Mouse (Mus musculus) thymus, adult 2 months (tissue): Measurements from ENCODE around the gene Mrpl12. TPM values are rescaled to one million over a fixed set of nuclear protein-coding genes. Genes with fewer than 3 reads are reported as not detected.
A peak's percentile ranks its signal among the peaks of the same experiment; 100 is the strongest.

Experiments used
- DNase-seq: peaks from one replicate; pipeline ENCODE4 v3.0.0; 2021
- H3K27ac ChIP-seq: fragments of 200-500 bp; 2 replicates; pipeline ENCODE4 v1.5.1; 2012; ENCODE audit warnings: low read length, control low read depth; ENCODE audit not compliant: control insufficient read depth, insufficient read depth
- H3K27me3 ChIP-seq: fragments of 200-500 bp; 2 replicates; pipeline ENCODE4 v1.6.1; 2012; ENCODE audit warnings: mild to moderate bottlenecking, low read length, moderate library complexity, mixed read lengths; ENCODE audit not compliant: control insufficient read depth, insufficient read depth
- H3K36me3 ChIP-seq: fragments of 200-500 bp; 2 replicates; pipeline ENCODE4 v1.6.1; 2012; ENCODE audit warnings: mild to moderate bottlenecking, low read length, moderate library complexity; ENCODE audit not compliant: control insufficient read depth, insufficient read depth
- H3K4me1 ChIP-seq: fragments of 200-500 bp; replicated peaks from 2 replicates; pipeline ENCODE4 v1.6.1; 2012; ENCODE audit warnings: low read length; ENCODE audit not compliant: control insufficient read depth, insufficient read depth
- H3K4me3 ChIP-seq: fragments of 200-500 bp; 2 replicates; pipeline ENCODE4 v1.5.1; 2012; ENCODE audit warnings: mild to moderate bottlenecking, low read length, control low read depth, moderate library complexity; ENCODE audit not compliant: control insufficient read depth, insufficient read depth
- CTCF ChIP-seq: fragments of 200-500 bp; IDR thresholded peaks from 2 replicates; pipeline ENCODE4 v1.5.1; 2012; ENCODE audit warnings: mild to moderate bottlenecking, control low read depth, low read length, moderate library complexity, borderline replicate concordance; ENCODE audit not compliant: control insufficient read depth, poor library complexity, insufficient read depth; ENCODE audit errors: extremely low read depth
- POLR2A ChIP-seq: fragments of 200-500 bp; IDR thresholded peaks from 2 replicates; pipeline ENCODE4 v1.6.1; 2012; ENCODE audit warnings: mild to moderate bottlenecking, low read length, control low read depth, moderate library complexity; ENCODE audit not compliant: control insufficient read depth, poor library complexity, insufficient read depth; ENCODE audit errors: extremely low read depth
- WGBS: fragments of 180-500 bp; shearing (Covaris S2); methylation state at CpG from one replicate; pipeline ENCODE4 v1.1.7; 2018; 5-methylcytosine and 5-hydroxymethylcytosine counted together
- polyA plus RNA-seq: library from polyadenylated mRNA; depleted of rRNA; stranded (reverse); fragments of >200 nt; gene quantifications from 2 replicates; pipeline ENCODE4 v1.2.3, GENCODE M21; 2012

Mrpl12 gene
- polyA plus RNA-seq, 1 experiment = 92.3 TPM

- peaks cover 14% of the 10 kb centered on the region for H3K36me3 ChIP-seq
- no peak for DNase-seq
- peaks cover 9% of the 10 kb centered on the region for H3K4me1 ChIP-seq
- no peak for TF ChIP-seq POLR2A
- no peak for TF ChIP-seq CTCF
- under 1% methylated on average over 33 of the region's 33 CpGs for WGBS
- H3K27ac ChIP-seq = no peak overlapping the region
- no peaks in the 10 kb centered on the region for H3K27me3 ChIP-seq
- peak overlapping the region; percentile 70 for H3K4me3 ChIP-seq
Observed at GRCm38 (mm10) chr11:120467736-120468092, 16.7 kb upstream of the Mrpl12 start.

- DNase-seq = no peak
- H3K4me1 ChIP-seq = peaks cover 2% of the 10 kb centered on the region; the same call in 1 of the 2 replicates
- TF ChIP-seq CTCF (no peak), POLR2A (no peak)
- H3K27ac ChIP-seq = no peak overlapping the region
- WGBS = 97% methylated on average over 6 of the region's 6 CpGs
- no peak overlapping the region for H3K4me3 ChIP-seq
- peaks cover 36% of the 10 kb centered on the region for H3K36me3 ChIP-seq
- H3K27me3 ChIP-seq = no peaks in the 10 kb centered on the region
Observed at GRCm38 (mm10) chr11:120472052-120472451, 12.4 kb upstream of the Mrpl12 start.

GRCm38 (mm10) chr11:120483448-120483934 is 922 bp upstream of the Mrpl12 start:
- WGBS = 93% methylated on average over 7 of the region's 7 CpGs
- DNase-seq = no peak
- Histone ChIP-seq H3K27ac (no peak overlapping the region; the same call in 1 of the 2 replicates), H3K4me3 (no peak overlapping the region), H3K27me3 (no peaks in the 10 kb centered on the region), H3K36me3 (peaks cover 26% of the 10 kb centered on the region), H3K4me1 (peaks cover 14% of the 10 kb centered on the region)
- TF ChIP-seq POLR2A (no peak), CTCF (no peak)

- 12% methylated on average over 10 of the region's 10 CpGs for WGBS
- H3K4me1 ChIP-seq = peaks cover 14% of the 10 kb centered on the region
- TF ChIP-seq CTCF (no peak), POLR2A (no peak)
- no peaks in the 10 kb centered on the region for H3K27me3 ChIP-seq
- no peak overlapping the region for H3K27ac ChIP-seq
- H3K36me3 ChIP-seq = peaks cover 10% of the 10 kb centered on the region; the same call in 1 of the 2 replicates
- DNase-seq = no peak
- peak overlapping the region; percentile 82 for H3K4me3 ChIP-seq
Observed at GRCm38 (mm10) chr11:120485251-120485650, 838 bp downstream of the Mrpl12 start.

- Histone ChIP-seq H3K27me3 (no peaks in the 10 kb centered on the region), H3K36me3 (peaks cover 6% of the 10 kb centered on the region; the same call in 1 of the 2 replicates), H3K4me1 (peaks cover 32% of the 10 kb centered on the region), H3K27ac (no peak overlapping the region), H3K4me3 (no peak overlapping the region)
- 87% methylated on average over 4 of the region's 4 CpGs for WGBS
- TF ChIP-seq CTCF = no peak
- no peak for TF ChIP-seq POLR2A
- DNase-seq = no peak
Observed at GRCm38 (mm10) chr11:120488516-120488915, 4.1 kb downstream of the Mrpl12 start.

GRCm38 (mm10) chr11:120489054-120489761 is 4.8 kb downstream of the Mrpl12 start:
- peaks cover 26% of the 10 kb centered on the region for H3K4me1 ChIP-seq
- peaks cover 6% of the 10 kb centered on the region; the same call in 1 of the 2 replicates for H3K36me3 ChIP-seq
- 69% methylated on average over 4 of the region's 4 CpGs for WGBS
- DNase-seq = peak; percentile 68
- H3K4me3 ChIP-seq = no peak overlapping the region
- peak; percentile 21; the same call in 1 of the 2 replicates for TF ChIP-seq CTCF
- TF ChIP-seq POLR2A = no peak
- H3K27ac ChIP-seq = no peak overlapping the region
- no peaks in the 10 kb centered on the region for H3K27me3 ChIP-seq
